ENCODE assay signal across 9 mouse cellular contexts in genomic region chr11:109330706-109331393, GRCm38 (mm10). TPM values are rescaled to one million over a fixed set of nuclear protein-coding genes. Genes with fewer than 3 reads are reported as not detected.
DNase-seq lines count a peak whose midpoint lies in the region; ATAC-seq and TF ChIP-seq lines count a peak whose summit lies in the region.
"Had no signal": no experiment of that assay in that cellular context is flagged by ENCODE, and none has a peak within 500 bp of the region (broad histone marks: within the 10 kb centered on the region; RNA-seq: fewer than 3 reads in every experiment).

No protein-coding gene starts in this region.

- no peak for TF ChIP-seq EP300 in heart, postnatal 0 days (IDR thresholded peaks at IDR 0.05; ENCODE audit: low read depth)

- no peaks in the 10 kb centered on the region for H3K4me1 ChIP-seq in heart, postnatal 0 days (ENCODE audit: control insufficient read depth, insufficient read depth)
- no peaks in the 10 kb centered on the region for H3K4me1 ChIP-seq in embryonic facial prominence, embryonic 11.5 days (ENCODE audit: control insufficient read depth, insufficient read depth, low read length)
- H3K4me1 ChIP-seq in intestine, embryonic 14.5 days (replicated peaks; ENCODE audit: control insufficient read depth, insufficient read depth, low read length), result peaks cover 3% of the 10 kb centered on the region

- H3K27ac ChIP-seq in heart, postnatal 0 days (ENCODE audit: low read depth), result no peak overlapping the region
- H3K27ac ChIP-seq in embryonic facial prominence, embryonic 11.5 days (replicated peaks; ENCODE audit: low read depth, low read length), result no peak overlapping the region
- no peak overlapping the region for H3K27ac ChIP-seq in intestine, embryonic 14.5 days (ENCODE audit: low read depth)

- DNase-seq in heart, postnatal 0 days (ENCODE audit: low spot score), result no peak
- no peak for DNase-seq in heart, postnatal 25 days (ENCODE audit: low spot score)
- no peak for DNase-seq in embryonic facial prominence, embryonic 11.5 days (ENCODE audit: low spot score)
- DNase-seq in intestine, embryonic 14.5 days (ENCODE audit: low spot score), result peak; percentile 54
- no peak for DNase-seq in gastrocnemius, adult 18-20 months (ENCODE audit: low spot score)
- DNase-seq in urinary bladder, postnatal 10 days (ENCODE audit: low spot score), result no peak
- DNase-seq in gastrocnemius, postnatal 36 days, result no peak

- TF ChIP-seq CTCF in heart, postnatal 0 days (IDR thresholded peaks at IDR 0.05; ENCODE audit: low read depth), result no peak

- 34% methylated on average over 17 of the region's 17 CpGs for WGBS in heart, postnatal 0 days
- WGBS in embryonic facial prominence, embryonic 11.5 days, result 31% methylated on average over 17 of the region's 17 CpGs
- WGBS in intestine, embryonic 14.5 days, result 32% methylated on average over 17 of the region's 17 CpGs

- H3K4me2 ChIP-seq in heart, postnatal 0 days (ENCODE audit: low read depth, low read length), result peak overlapping the region; percentile 68
- H3K4me2 ChIP-seq in embryonic facial prominence, embryonic 11.5 days (ENCODE audit: low read depth, low read length), result peak overlapping the region; percentile 13; the same call in 1 of the 2 replicates
- H3K4me2 ChIP-seq in intestine, embryonic 14.5 days (ENCODE audit: low read length), result peak overlapping the region; percentile 47

- peak; percentile 16; the same call in 1 of the 2 replicates for ATAC-seq in heart, postnatal 0 days (ENCODE audit: insufficient read depth, low read depth)
- ATAC-seq in embryonic facial prominence, embryonic 11.5 days (replicated peaks; ENCODE audit: insufficient number of reproducible peaks, low FRiP score, low TSS enrichment, low read depth), result peak; percentile 63
- ATAC-seq in intestine, embryonic 14.5 days (replicated peaks; ENCODE audit: low FRiP score, low TSS enrichment, low read depth), result peak; percentile 60
- ATAC-seq in monocyte, adult 5-6 weeks (replicated peaks; ENCODE audit: insufficient number of reproducible peaks, low FRiP score, low TSS enrichment, poor library complexity, severe bottlenecking), result peak; percentile 27; the same call in 1 of the 2 replicates

- no peak overlapping the region for H3K9ac ChIP-seq in heart, postnatal 0 days (replicated peaks; ENCODE audit: low read depth, low read length)
- no peak overlapping the region for H3K9ac ChIP-seq in embryonic facial prominence, embryonic 11.5 days (replicated peaks; ENCODE audit: low read length)
- no peak overlapping the region for H3K9ac ChIP-seq in intestine, embryonic 14.5 days (ENCODE audit: low read length)

- H3K4me3 ChIP-seq in heart, postnatal 0 days (ENCODE audit: low read depth, low read length), result no peak overlapping the region; the same call in 1 of the 2 replicates
- no peak overlapping the region for H3K4me3 ChIP-seq in embryonic facial prominence, embryonic 11.5 days (ENCODE audit: low read depth, low read length)
- H3K4me3 ChIP-seq in intestine, embryonic 14.5 days (ENCODE audit: low read depth, low read length), result no peak overlapping the region

- H3K36me3 ChIP-seq in heart, postnatal 0 days (replicated peaks; ENCODE audit: control insufficient read depth, insufficient read depth, low read length), result no peaks in the 10 kb centered on the region
- no peaks in the 10 kb centered on the region for H3K36me3 ChIP-seq in embryonic facial prominence, embryonic 11.5 days (replicated peaks; ENCODE audit: control insufficient read depth, insufficient read depth, low read depth, low read length)
- H3K36me3 ChIP-seq in intestine, embryonic 14.5 days (ENCODE audit: control insufficient read depth, insufficient read depth, low read length), result no peaks in the 10 kb centered on the region

- intact Hi-C loops in heart, postnatal 25 days (cut with DNase I), result loop anchor here (1.0 to 5.0 kb wide), 4 partner anchors 94 to 531 kb away; partner anchors contain the start of gene Amz2
- intact Hi-C loops in gastrocnemius, postnatal 36 days (cut with DNase I), result loop anchor here (5.0 kb wide), 2 partner anchors 111 to 286 kb away; no protein-coding TSS in a partner anchor

- no peaks in the 10 kb centered on the region for H3K9me3 ChIP-seq in heart, postnatal 0 days (replicated peaks; ENCODE audit: control insufficient read depth, low read length)
- no peaks in the 10 kb centered on the region for H3K9me3 ChIP-seq in embryonic facial prominence, embryonic 11.5 days (replicated peaks; ENCODE audit: control insufficient read depth, low read length)
- H3K9me3 ChIP-seq in intestine, embryonic 14.5 days (ENCODE audit: control insufficient read depth, low read length), result no peaks in the 10 kb centered on the region

- H3K27me3 ChIP-seq in heart, postnatal 0 days (ENCODE audit: control insufficient read depth, insufficient read depth, low read length), result no peaks in the 10 kb centered on the region
- no peaks in the 10 kb centered on the region for H3K27me3 ChIP-seq in embryonic facial prominence, embryonic 11.5 days (ENCODE audit: control insufficient read depth, insufficient read depth, low read length)
- H3K27me3 ChIP-seq in intestine, embryonic 14.5 days (replicated peaks; ENCODE audit: control insufficient read depth, insufficient read depth, low read length), result no peaks in the 10 kb centered on the region
- H3K27me3 ChIP-seq: Patski had no signal

RNA-seq across cellular contexts. Expression of gene Gna13, which starts 31.8 kb away (rescaled TPM):
- 42.3 and 42.7 TPM in 2 replicates for total RNA-seq in heart, postnatal 0 days (2014; rRNA removed; ENCODE audit: low replicate concordance)
- polyA plus RNA-seq in heart, postnatal 0 days (2015; fragmentation: Nextera tagmentation; extraction: Ambion mirVana), result 25.5 and 28.0 TPM in 2 replicates
- total RNA-seq in heart, postnatal 25 days (2021), result 10 to 100 TPM; 30.3 to 30.6 TPM
- 20.8 and 20.9 TPM in 2 replicates for polyA plus RNA-seq in embryonic facial prominence, embryonic 11.5 days (2014; fragmentation: Nextera tagmentation; extraction: Ambion mirVana)
- 36.9 and 38.0 TPM in 2 replicates for polyA plus RNA-seq in intestine, embryonic 14.5 days (2014; fragmentation: Nextera tagmentation; extraction: Ambion mirVana)
- 71.1 to 88.8 TPM (median 81.3 TPM) in 3 replicates for total RNA-seq in monocyte, adult 5-6 weeks (2017)
- 10 to 100 TPM; 24.3 to 32.4 TPM for total RNA-seq in gastrocnemius, adult 18-20 months (2021)
- total RNA-seq in gastrocnemius, postnatal 36 days (2021), result 10 to 100 TPM; 21.9 to 22.1 TPM

RNA-seq across cellular contexts. Expression of gene Rgs9, which starts 32.9 kb away (rescaled TPM):
- total RNA-seq in heart, postnatal 0 days (2014; rRNA removed; ENCODE audit: low replicate concordance), result 0.62 and 0.80 TPM in 2 replicates
- polyA plus RNA-seq in heart, postnatal 0 days (2015; fragmentation: Nextera tagmentation; extraction: Ambion mirVana), result 0.23 and 0.33 TPM in 2 replicates
- under 1 TPM; 0.10 to 0.14 TPM for total RNA-seq in heart, postnatal 25 days (2021)
- 0.73 and 1.1 TPM in 2 replicates for polyA plus RNA-seq in embryonic facial prominence, embryonic 11.5 days (2014; fragmentation: Nextera tagmentation; extraction: Ambion mirVana)
- polyA plus RNA-seq in intestine, embryonic 14.5 days (2014; fragmentation: Nextera tagmentation; extraction: Ambion mirVana), result 4.7 and 5.0 TPM in 2 replicates
- 0.19 to 0.78 TPM in 2 of 3 replicates, not detected in the other for total RNA-seq in monocyte, adult 5-6 weeks (2017)
- total RNA-seq in gastrocnemius, adult 18-20 months (2021), result not detected
- not detected for total RNA-seq in gastrocnemius, postnatal 36 days (2021)

Comparison
In these comparisons a context has a peak if more than half of its experiments do, and no peak if none do; other contexts are left out.
1. H3K4me2 ChIP-seq: peak in every context shown above with its lines; median percentile 68 in heart, postnatal 0 days; 47 in intestine, embryonic 14.5 days; 13 in embryonic facial prominence, embryonic 11.5 days.